Mouse (Mus musculus) kidney, adult 2 months (tissue): Measurements from ENCODE around the gene Hoxc13.

ENCODE experiments used
- CTCF ChIP-seq: fragments of 200-500 bp; conservative IDR thresholded peaks from 2 replicates; pipeline ENCODE4 v1.5.1; 2011; ENCODE audit warnings: low read depth, mild to moderate bottlenecking, control low read depth, low read length, moderate library complexity, mixed read lengths; ENCODE audit not compliant: insufficient read depth, insufficient read length
- POLR2A ChIP-seq: fragments of 200-500 bp; IDR thresholded peaks from one replicate; pipeline ENCODE4 v1.6.1; 2011; ENCODE audit warnings: low read depth, low read length, control low read depth

DNA sequence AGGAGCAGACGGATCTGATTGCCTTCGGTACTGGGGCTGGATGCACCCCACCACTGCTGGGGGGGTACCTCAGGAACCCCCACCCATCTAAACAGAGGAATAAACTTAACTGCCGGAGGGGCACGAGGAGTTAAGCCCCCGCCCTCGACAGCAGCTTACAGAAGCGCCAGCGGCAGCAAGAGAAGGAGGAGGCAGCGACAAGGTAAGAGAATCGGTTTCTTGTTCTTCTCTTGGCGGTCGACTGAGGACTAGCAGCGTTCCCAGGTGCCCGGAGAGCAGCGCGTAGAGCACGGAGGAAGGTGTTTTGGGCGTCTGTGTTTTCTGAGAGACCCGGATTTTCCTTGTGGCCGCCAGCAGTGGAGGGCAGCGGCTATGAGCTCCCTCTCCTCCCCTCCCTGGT, 51.4 kb downstream of the Hoxc13 start:
- TF ChIP-seq CTCF (no peak), POLR2A (no peak)
